9 mouse cellular contexts compared by ENCODE assay signal in genomic region chr8:110847645-110848495, GRCm38 (mm10). TPM values are rescaled to one million over a fixed set of nuclear protein-coding genes. Genes with fewer than 3 reads are reported as not detected.
DNase-seq lines count a peak whose midpoint lies in the region; ATAC-seq lines count a peak whose summit lies in the region.
"Had no signal": no experiment of that assay in that cellular context is flagged by ENCODE, and none has a peak within 500 bp of the region (broad histone marks: within the 10 kb centered on the region; RNA-seq: fewer than 3 reads in every experiment).

No protein-coding gene starts in this region.

- WGBS in heart, embryonic 15.5 days = 36% methylated on average over 14 of the region's 14 CpGs
- 56% methylated on average over 14 of the region's 14 CpGs for WGBS in intestine, embryonic 14.5 days
- WGBS in midbrain, embryonic 14.5 days = 58% methylated on average over 14 of the region's 14 CpGs

- H3K4me1 ChIP-seq in heart, embryonic 15.5 days (replicated peaks) = peaks cover 25% of the 10 kb centered on the region
- peaks cover 3% of the 10 kb centered on the region; the same call in 1 of the 2 replicates for H3K4me1 ChIP-seq in brown adipose tissue, adult 24 weeks (ENCODE audit: control insufficient read depth, insufficient read depth, insufficient read length, low read length)
- H3K4me1 ChIP-seq in intestine, embryonic 14.5 days (replicated peaks; ENCODE audit: control insufficient read depth, insufficient read depth, low read length) = peaks cover 20% of the 10 kb centered on the region
- H3K4me1 ChIP-seq in midbrain, embryonic 14.5 days (ENCODE audit: control insufficient read depth, insufficient read depth, low read length) = peaks cover 17% of the 10 kb centered on the region

- peak overlapping the region; percentile 62 for H3K4me2 ChIP-seq in heart, embryonic 15.5 days
- H3K4me2 ChIP-seq in intestine, embryonic 14.5 days (ENCODE audit: low read length) = peak overlapping the region; percentile 93
- peak overlapping the region; percentile 65 for H3K4me2 ChIP-seq in midbrain, embryonic 14.5 days (ENCODE audit: low read length)

- peak overlapping the region; percentile 91 for H3K9ac ChIP-seq in heart, embryonic 15.5 days
- peak overlapping the region; percentile 98 for H3K9ac ChIP-seq in intestine, embryonic 14.5 days (ENCODE audit: low read length)
- H3K9ac ChIP-seq in midbrain, embryonic 14.5 days (replicated peaks; ENCODE audit: low read length) = peak overlapping the region; percentile 79; the same call in 1 of the 2 replicates

- intact Hi-C loops in heart, postnatal 14 days (cut with DNase I) = no loop called here

- no peak for ATAC-seq in heart, embryonic 15.5 days (replicated peaks; ENCODE audit: insufficient number of reproducible peaks, insufficient read depth, low FRiP score, low read depth)
- ATAC-seq in intestine, embryonic 14.5 days (replicated peaks; ENCODE audit: low FRiP score, low TSS enrichment, low read depth) = no peak
- no peak for ATAC-seq in midbrain, embryonic 14.5 days (ENCODE audit: low FRiP score, low TSS enrichment)
- ATAC-seq: Patski had no signal

- DNase-seq in heart, postnatal 14 days = no peak
- no peak for DNase-seq in intestine, embryonic 14.5 days (ENCODE audit: low spot score)
- DNase-seq in midbrain, embryonic 14.5 days = no peak
- DNase-seq in frontal cortex, postnatal 25 days (ENCODE audit: low spot score in 2 of 2) = no peak
- no peak for DNase-seq in retina, embryonic 14.5 days (ENCODE audit: low spot score)
- no peak for DNase-seq in right cerebral cortex, postnatal 36 days (ENCODE audit: low spot score in 2 of 2)

- no peaks in the 10 kb centered on the region for H3K9me3 ChIP-seq in heart, embryonic 15.5 days (replicated peaks)
- no peaks in the 10 kb centered on the region for H3K9me3 ChIP-seq in intestine, embryonic 14.5 days (ENCODE audit: control insufficient read depth, low read length)
- H3K9me3 ChIP-seq in midbrain, embryonic 14.5 days (ENCODE audit: control insufficient read depth, low read length) = no peaks in the 10 kb centered on the region

- no peaks in the 10 kb centered on the region for H3K27me3 ChIP-seq in heart, embryonic 15.5 days
- no peaks in the 10 kb centered on the region for H3K27me3 ChIP-seq in intestine, embryonic 14.5 days (replicated peaks; ENCODE audit: control insufficient read depth, insufficient read depth, low read length)
- H3K27me3 ChIP-seq in midbrain, embryonic 14.5 days (ENCODE audit: control insufficient read depth, insufficient read depth, low read length) = no peaks in the 10 kb centered on the region
- H3K27me3 ChIP-seq: Patski had no signal

- peak overlapping the region; percentile 96 for H3K4me3 ChIP-seq in heart, embryonic 15.5 days
- peak overlapping the region; percentile 80 for H3K4me3 ChIP-seq in brown adipose tissue, adult 24 weeks (ENCODE audit: insufficient read depth, low read depth, low read length)
- H3K4me3 ChIP-seq in intestine, embryonic 14.5 days (ENCODE audit: low read depth, low read length) = peak overlapping the region; percentile 98
- H3K4me3 ChIP-seq in midbrain, embryonic 14.5 days (replicated peaks; ENCODE audit: low read depth, low read length) = peak overlapping the region; percentile 97

- peak overlapping the region; percentile 90 for H3K27ac ChIP-seq in heart, embryonic 15.5 days
- H3K27ac ChIP-seq in brown adipose tissue, adult 24 weeks (replicated peaks; ENCODE audit: low read depth, low read length) = peak overlapping the region; percentile 48
- no peak overlapping the region for H3K27ac ChIP-seq in intestine, embryonic 14.5 days (ENCODE audit: low read depth)
- H3K27ac ChIP-seq in midbrain, embryonic 14.5 days (replicated peaks; ENCODE audit: low read depth, low read length) = no peak overlapping the region

- peaks cover 39% of the 10 kb centered on the region for H3K36me3 ChIP-seq in heart, embryonic 15.5 days
- peaks cover 56% of the 10 kb centered on the region for H3K36me3 ChIP-seq in intestine, embryonic 14.5 days (ENCODE audit: control insufficient read depth, insufficient read depth, low read length)
- peaks cover 52% of the 10 kb centered on the region for H3K36me3 ChIP-seq in midbrain, embryonic 14.5 days (ENCODE audit: control insufficient read depth, insufficient read depth, low read length)

RNA-seq across cellular contexts. Expression of gene Sf3b3, which starts 1.3 kb away (rescaled TPM):
- 65.1 and 85.4 TPM in 2 replicates for polyA plus RNA-seq in heart, embryonic 15.5 days (2015; fragmentation: Nextera tagmentation; extraction: Ambion mirVana)
- total RNA-seq in heart, postnatal 14 days (2021) = 10 to 100 TPM; 42.6 to 49.2 TPM
- 8.6 and 13.7 TPM in 2 replicates for polyA plus RNA-seq in brown adipose tissue, adult 24 weeks (2012; ENCODE audit: insufficient read depth, insufficient read length, missing spikeins)
- polyA plus RNA-seq in intestine, embryonic 14.5 days (2014; fragmentation: Nextera tagmentation; extraction: Ambion mirVana) = 149 and 176 TPM in 2 replicates
- polyA plus RNA-seq in midbrain, embryonic 14.5 days (2014; fragmentation: Nextera tagmentation; extraction: Ambion mirVana) = 72.3 and 114 TPM in 2 replicates

RNA-seq across cellular contexts. Expression of gene Cog4, which starts 1.5 kb away (rescaled TPM):
- polyA plus RNA-seq in heart, embryonic 15.5 days (2015; fragmentation: Nextera tagmentation; extraction: Ambion mirVana) = 53.9 and 60.1 TPM in 2 replicates
- 10 to 100 TPM; 63.5 to 67.0 TPM for total RNA-seq in heart, postnatal 14 days (2021)
- polyA plus RNA-seq in brown adipose tissue, adult 24 weeks (2012; ENCODE audit: insufficient read depth, insufficient read length, missing spikeins) = 52.6 and 53.8 TPM in 2 replicates
- 66.0 and 72.3 TPM in 2 replicates for polyA plus RNA-seq in intestine, embryonic 14.5 days (2014; fragmentation: Nextera tagmentation; extraction: Ambion mirVana)
- 53.2 and 70.0 TPM in 2 replicates for polyA plus RNA-seq in midbrain, embryonic 14.5 days (2014; fragmentation: Nextera tagmentation; extraction: Ambion mirVana)

RNA-seq across cellular contexts. Expression of gene Il34, which starts 42.1 kb away (rescaled TPM):
- polyA plus RNA-seq in heart, embryonic 15.5 days (2015; fragmentation: Nextera tagmentation; extraction: Ambion mirVana) = 0.94 and 1.6 TPM in 2 replicates
- 10 to 100 TPM in 1 of 2 experiments, 1 to 10 TPM in 1; 10.0 to 10.1 TPM for total RNA-seq in heart, postnatal 14 days (2021)
- 3.6 and 6.1 TPM in 2 replicates for polyA plus RNA-seq in brown adipose tissue, adult 24 weeks (2012; ENCODE audit: insufficient read depth, insufficient read length, missing spikeins)
- 1.2 and 1.5 TPM in 2 replicates for polyA plus RNA-seq in intestine, embryonic 14.5 days (2014; fragmentation: Nextera tagmentation; extraction: Ambion mirVana)
- 0.34 and 3.9 TPM in 2 replicates for polyA plus RNA-seq in midbrain, embryonic 14.5 days (2014; fragmentation: Nextera tagmentation; extraction: Ambion mirVana)

RNA-seq across cellular contexts. Expression of gene Fuk, which starts 54.4 kb away (rescaled TPM):
- polyA plus RNA-seq in heart, embryonic 15.5 days (2015; fragmentation: Nextera tagmentation; extraction: Ambion mirVana) = 4.8 and 7.1 TPM in 2 replicates
- 1 to 10 TPM; 6.2 to 6.3 TPM for total RNA-seq in heart, postnatal 14 days (2021)
- 2.9 and 4.6 TPM in 2 replicates for polyA plus RNA-seq in brown adipose tissue, adult 24 weeks (2012; ENCODE audit: insufficient read depth, insufficient read length, missing spikeins)
- polyA plus RNA-seq in intestine, embryonic 14.5 days (2014; fragmentation: Nextera tagmentation; extraction: Ambion mirVana) = 8.2 and 9.6 TPM in 2 replicates
- polyA plus RNA-seq in midbrain, embryonic 14.5 days (2014; fragmentation: Nextera tagmentation; extraction: Ambion mirVana) = 4.9 and 6.4 TPM in 2 replicates

Comparison
In these comparisons a context has a peak if more than half of its experiments do, and no peak if none do; other contexts are left out.
1. H3K27ac ChIP-seq: peak in heart, embryonic 15.5 days (single experiment) and brown adipose tissue, adult 24 weeks (single experiment); none in intestine, embryonic 14.5 days (single experiment) and midbrain, embryonic 14.5 days (single experiment).
2. Peak in every context shown above with its lines, with median percentiles within 50 percentile points of each other: H3K4me2 ChIP-seq, H3K4me3 ChIP-seq and H3K9ac ChIP-seq.